Mouse (Mus musculus): ENCODE measurements at regions not wholly inside any gene's neighbourhood (a gene's known extent, or its start where the extent isn't known, plus 50 kb on each side); places are given as distances from the start of the nearest gene placed in this dataset.
A peak's percentile ranks its signal among the peaks of the same experiment; 100 is the strongest.

- no peak for DNase-seq
These were observed 60.7 kb downstream of the Ifng start for GRCm38 (mm10) chr10:118501571-118501970.

DNA sequence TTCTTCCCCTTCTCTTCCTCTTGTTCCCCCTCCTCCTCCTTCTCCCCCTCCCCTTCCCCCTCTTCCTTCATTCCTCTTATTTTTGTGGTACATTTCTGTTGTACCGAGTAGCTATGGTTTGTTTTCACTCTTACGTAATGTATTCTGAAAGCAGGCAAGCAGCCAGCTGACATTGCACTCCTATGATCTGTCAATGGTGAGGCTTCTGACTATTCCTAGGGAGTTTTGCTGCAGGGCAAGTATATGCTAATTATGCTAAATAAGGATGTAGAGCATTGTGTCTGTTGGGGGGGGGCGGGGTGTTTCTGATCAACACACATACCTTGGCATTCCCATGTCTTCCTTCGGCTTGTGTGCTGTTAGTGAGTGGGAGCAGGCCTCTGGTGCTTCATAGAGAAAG lies 64.0 kb downstream of the Ifng start:
- no peak for DNase-seq

DNA sequence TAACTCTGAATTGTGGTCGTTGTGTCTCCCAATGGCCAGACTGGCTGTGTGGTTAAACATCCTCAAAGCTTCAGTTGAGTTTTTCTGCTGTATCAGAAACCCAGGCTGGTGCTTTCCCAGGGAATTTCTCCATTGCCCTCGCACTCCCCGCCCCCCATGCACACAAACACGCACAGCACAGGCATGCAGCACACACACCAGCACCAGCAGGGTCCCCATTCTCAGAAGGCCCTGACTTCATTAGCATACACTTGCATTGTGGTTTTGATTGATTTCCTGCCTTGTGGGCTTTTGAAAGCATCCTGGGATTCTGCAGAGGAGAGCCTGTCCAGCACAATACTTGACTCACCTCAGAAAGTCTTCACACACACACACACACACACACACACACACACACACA lies 65.3 kb downstream of the Ifng start:
- DNase-seq = no peak

- peak; percentile 26 for DNase-seq
These were observed 66.8 kb downstream of the Ifng start for GRCm38 (mm10) chr10:118507630-118508029.

GRCm38 (mm10) chr10:118516839-118517238 lies 76.0 kb downstream of the Ifng start:
- DNase-seq = no peak

DNA sequence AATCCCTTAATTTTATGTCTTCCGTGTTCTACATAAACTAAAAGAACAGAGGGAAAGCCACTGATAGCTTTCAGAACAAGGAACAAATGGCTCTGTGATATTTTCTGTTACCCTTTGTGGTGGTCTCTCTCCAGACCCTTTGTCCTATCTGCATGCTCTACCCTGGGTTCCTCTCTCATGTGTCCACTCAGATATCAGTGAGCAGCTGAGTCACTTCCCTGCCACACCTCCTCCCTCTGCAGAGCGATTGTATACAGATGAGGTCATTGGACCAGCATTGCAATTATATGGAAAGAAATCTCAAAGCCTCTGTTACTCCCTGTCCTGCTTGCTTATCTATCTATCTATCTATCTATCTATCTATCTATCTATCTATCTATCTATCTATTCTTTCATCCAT lies 77.1 kb downstream of the Ifng start:
- no peak for DNase-seq

DNA sequence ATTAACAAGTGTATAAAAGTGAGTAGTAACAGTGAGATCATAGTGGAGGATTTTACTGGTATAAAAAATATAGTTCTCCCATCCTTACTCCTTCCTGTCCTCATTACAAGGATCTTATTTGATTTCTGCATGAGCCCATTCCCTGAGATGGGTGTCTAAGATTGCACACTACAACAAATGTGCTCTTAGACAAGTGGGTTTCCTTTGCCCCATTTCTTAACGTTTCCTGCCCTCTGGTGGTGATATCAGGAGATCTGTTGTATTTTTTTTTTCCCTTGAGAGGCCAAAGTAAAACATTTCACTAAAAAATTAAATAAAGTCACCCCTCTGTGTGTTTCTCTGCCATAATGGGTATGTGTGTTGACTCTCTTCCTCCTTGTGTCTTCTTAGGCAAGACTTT lies 105.1 kb downstream of the Ifng start:
- peak; percentile 25 for DNase-seq

GRCm38 (mm10) chr10:118550201-118550600 lies 109.4 kb downstream of the Ifng start:
- no peak for DNase-seq

- no peak for DNase-seq
These were observed 118.0 kb downstream of the Ifng start for GRCm38 (mm10) chr10:118558848-118559247.

GRCm38 (mm10) chr10:118564041-118564440 lies 123.2 kb downstream of the Ifng start:
- DNase-seq = no peak

- no peak for DNase-seq
These were observed 123.9 kb downstream of the Ifng start for GRCm38 (mm10) chr10:118564528-118565268.

GRCm38 (mm10) chr10:118568617-118569016 lies 127.8 kb downstream of the Ifng start:
- no peak for DNase-seq

DNA sequence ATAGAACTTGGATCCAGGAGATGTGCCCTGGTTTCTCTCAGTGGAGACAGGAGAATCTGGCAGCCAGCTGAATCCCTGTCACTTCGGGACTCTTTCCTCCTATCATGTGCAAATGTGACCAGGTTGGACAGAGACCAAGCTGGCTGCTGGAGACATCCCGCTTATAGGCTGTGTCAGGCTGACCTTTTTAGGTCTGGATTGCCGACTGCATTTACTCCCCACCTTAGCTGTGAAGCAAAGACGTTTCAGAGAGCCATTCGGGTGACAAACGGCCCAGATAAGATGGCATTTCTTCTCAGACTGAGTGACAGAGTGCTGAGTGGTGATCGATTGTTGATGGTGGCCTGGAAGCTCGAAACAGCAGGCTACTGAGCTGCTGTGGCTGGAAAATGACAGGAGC lies 128.6 kb downstream of the Ifng start:
- no peak for DNase-seq

DNA sequence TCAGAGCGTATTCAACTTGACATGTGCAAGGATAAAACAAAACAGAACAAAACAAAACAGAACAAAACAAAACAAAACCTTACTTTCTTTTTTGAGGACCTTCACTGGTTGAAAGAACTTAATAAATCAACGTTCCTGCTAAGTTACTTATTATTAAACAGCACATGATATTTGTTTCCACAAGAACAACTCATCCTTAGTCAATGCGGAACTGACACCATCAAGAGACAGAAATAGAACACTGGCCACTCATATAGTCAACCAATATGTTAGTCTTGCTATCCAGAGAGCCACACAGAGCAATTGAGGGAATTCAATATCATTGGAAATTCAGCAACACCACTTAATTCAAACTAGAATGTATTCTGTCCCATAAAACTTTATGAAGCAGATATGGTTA lies 132.4 kb downstream of the Ifng start:
- no peak for DNase-seq

- DNase-seq = no peak
These were observed 134.7 kb downstream of the Ifng start for GRCm38 (mm10) chr10:118575570-118575969.

- no peak for DNase-seq
These were observed 140.5 kb downstream of the Ifng start for GRCm38 (mm10) chr10:118581376-118581775.

- no peak for DNase-seq
These were observed 145.0 kb downstream of the Ifng start for GRCm38 (mm10) chr10:118585821-118586220.

- no peak for DNase-seq
These were observed 147.4 kb downstream of the Ifng start for GRCm38 (mm10) chr10:118588198-118588597.

DNA sequence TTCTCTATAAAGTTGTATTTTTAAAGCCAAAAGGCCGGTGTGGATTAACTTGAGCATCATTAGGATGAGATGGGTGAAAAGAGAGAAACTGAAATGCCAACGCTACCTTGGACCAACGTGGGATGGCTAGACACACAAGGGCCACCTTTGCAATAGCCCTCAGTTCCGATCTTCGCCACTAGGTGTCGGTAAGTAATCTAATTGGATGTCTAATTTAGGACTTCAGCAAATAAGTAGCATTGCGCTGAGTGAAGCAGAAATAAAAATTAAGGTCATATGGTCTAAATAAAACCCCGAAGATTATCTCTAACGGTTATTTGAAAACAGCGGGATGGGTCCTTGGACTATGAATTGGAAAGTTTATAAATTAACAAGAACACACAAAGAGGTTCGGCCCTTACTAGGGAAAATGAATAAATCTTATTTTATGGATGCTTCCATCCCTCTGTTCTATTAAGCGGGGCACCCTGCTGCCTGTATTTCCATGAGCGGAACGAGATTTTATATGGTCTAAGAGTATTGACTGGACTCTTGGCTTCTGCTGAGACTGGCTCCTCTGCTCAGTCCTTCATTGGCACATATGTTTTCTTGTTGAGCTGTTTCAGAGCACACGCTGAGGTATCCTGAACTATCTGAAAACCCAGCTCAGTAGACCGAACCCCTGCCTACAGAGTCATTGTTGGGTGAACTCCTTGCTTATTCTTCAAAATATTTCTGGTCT lies 152.0 kb downstream of the Ifng start:
- peak; percentile 85 for DNase-seq

- no peak for DNase-seq
These were observed 155.4 kb downstream of the Ifng start for GRCm38 (mm10) chr10:118596206-118596605.

DNA sequence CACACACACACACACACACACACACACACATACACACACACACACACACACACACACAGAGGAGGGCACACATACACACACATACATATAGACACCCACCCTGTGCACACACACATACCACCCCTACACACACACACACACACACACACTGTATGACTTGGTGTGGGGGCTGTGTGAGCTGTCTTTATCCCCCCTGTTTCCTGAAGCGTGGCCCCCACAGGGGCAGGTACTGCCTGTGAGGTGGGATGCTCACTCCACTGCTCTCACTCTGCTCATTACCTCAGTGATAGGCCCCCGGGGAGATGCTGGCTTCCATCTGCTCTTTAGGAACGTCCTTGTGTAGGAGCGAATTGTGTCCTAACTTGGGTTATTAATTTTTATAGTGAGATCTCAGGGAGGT lies 157.7 kb downstream of the Ifng start:
- no peak for DNase-seq

- no peak for DNase-seq
These were observed 158.4 kb downstream of the Ifng start for GRCm38 (mm10) chr10:118599197-118599596.

DNA sequence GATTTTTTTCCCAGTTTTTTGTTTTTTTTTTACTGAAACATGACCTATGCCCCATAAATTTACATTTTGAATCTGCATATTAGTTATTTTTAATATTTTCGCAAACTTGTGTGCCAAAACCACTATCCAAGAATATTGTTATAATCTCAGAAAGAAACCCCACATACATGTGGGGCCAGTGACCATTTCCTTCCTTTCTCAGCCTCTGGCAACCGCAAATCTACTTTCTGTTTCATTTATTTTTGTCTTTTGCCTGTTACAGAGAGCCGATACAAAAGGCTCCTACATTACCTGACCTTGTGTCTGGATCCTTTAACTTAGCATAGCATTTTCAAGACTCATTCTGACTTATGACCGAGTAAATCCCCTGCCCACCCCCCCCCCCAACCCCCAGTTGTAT lies 158.8 kb downstream of the Ifng start:
- no peak for DNase-seq

- DNase-seq = no peak
These were observed 162.1 kb downstream of the Ifng start for GRCm38 (mm10) chr10:118602922-118603321.
